ENCODE assay signal across 17 mouse cellular contexts in the genomic region with DNA sequence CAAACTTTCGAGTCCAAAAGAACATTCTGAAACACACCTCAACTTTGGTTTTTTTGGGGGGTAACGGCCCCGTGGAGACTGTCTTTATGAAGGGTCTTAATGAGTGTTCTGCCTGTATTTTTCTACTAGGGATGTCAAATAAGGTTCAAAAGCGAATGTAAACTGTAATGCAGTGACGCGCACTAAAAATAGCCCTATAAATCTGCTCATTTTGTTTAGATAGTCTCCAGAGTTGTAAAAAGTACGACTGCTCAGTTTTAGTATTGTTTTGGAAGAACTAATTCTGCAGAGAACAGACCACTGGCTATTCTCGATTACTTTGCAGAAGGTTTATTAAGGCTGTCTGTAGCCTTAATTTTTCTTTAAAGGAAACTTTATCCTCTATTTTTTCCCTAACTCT.
DNase-seq lines count a peak whose midpoint lies in the region; ATAC-seq lines count a peak whose summit lies in the region.
"Had no signal": no experiment of that assay in that cellular context is flagged by ENCODE, and none has a peak within 500 bp of the region (broad histone marks: within the 10 kb centered on the region; RNA-seq: fewer than 3 reads in every experiment).

No protein-coding gene starts in this region.

- H3K27me3 ChIP-seq in heart, embryonic 13.5 days (replicated peaks): no peaks in the 10 kb centered on the region
- no peaks in the 10 kb centered on the region for H3K27me3 ChIP-seq in lung, embryonic 16.5 days (ENCODE audit: control insufficient read depth, insufficient read depth, low read depth, low read length)
- H3K27me3 ChIP-seq in limb, embryonic 12.5 days: peaks cover 28% of the 10 kb centered on the region
- no peaks in the 10 kb centered on the region for H3K27me3 ChIP-seq in liver, embryonic 11.5 days (replicated peaks; ENCODE audit: control insufficient read depth, insufficient read depth, low read length)
- H3K27me3 ChIP-seq: embryonic facial prominence, embryonic 12.5 days had no signal

- no peaks in the 10 kb centered on the region for H3K36me3 ChIP-seq in heart, embryonic 13.5 days
- no peaks in the 10 kb centered on the region for H3K36me3 ChIP-seq in lung, embryonic 16.5 days (ENCODE audit: control insufficient read depth, insufficient read depth, low read length)
- no peaks in the 10 kb centered on the region for H3K36me3 ChIP-seq in limb, embryonic 12.5 days
- no peaks in the 10 kb centered on the region for H3K36me3 ChIP-seq in liver, embryonic 11.5 days (ENCODE audit: control insufficient read depth, insufficient read depth, low read length)
- H3K36me3 ChIP-seq: embryonic facial prominence, embryonic 12.5 days; hindbrain, embryonic 10.5 days; midbrain, embryonic 10.5 days; neural tube, embryonic 15.5 days had no signal

- DNase-seq in heart, adult 9 months (ENCODE audit: low spot score in 2 of 2): no peak
- DNase-seq in lung, postnatal 4 days: no peak
- DNase-seq in yolk sac, embryonic 10.5 days (ENCODE audit: low spot score): no peak
- no peak for DNase-seq in liver, embryonic 11.5 days (ENCODE audit: low spot score)
- DNase-seq: cerebellum, postnatal 25 days; gastrocnemius, postnatal 10 days; heart, adult 2 months; lung, adult 18-20 months; thymus, postnatal 4 days had no signal

- H3K4me3 ChIP-seq in heart, embryonic 13.5 days: no peak overlapping the region
- H3K4me3 ChIP-seq in lung, embryonic 16.5 days (ENCODE audit: low read length): no peak overlapping the region
- H3K4me3 ChIP-seq in limb, embryonic 12.5 days (replicated peaks): no peak overlapping the region
- H3K4me3 ChIP-seq in liver, embryonic 11.5 days (ENCODE audit: low read depth, low read length): no peak overlapping the region
- H3K4me3 ChIP-seq: embryonic facial prominence, embryonic 12.5 days; heart, adult 2 months; hindbrain, embryonic 10.5 days; layer of hippocampus, adult 2 months; midbrain, embryonic 10.5 days; neural tube, embryonic 15.5 days had no signal

- H3K4me1 ChIP-seq in heart, embryonic 13.5 days: peaks cover 28% of the 10 kb centered on the region
- 0 out of 2 replicates have a peak, but pooled peaks cover 4% of the 10 kb centered on the region for H3K4me1 ChIP-seq in lung, embryonic 16.5 days (replicated peaks; ENCODE audit: control insufficient read depth, insufficient read depth, low read length)
- peaks cover 24% of the 10 kb centered on the region for H3K4me1 ChIP-seq in limb, embryonic 12.5 days (replicated peaks)
- no peaks in the 10 kb centered on the region for H3K4me1 ChIP-seq in liver, embryonic 11.5 days (replicated peaks; ENCODE audit: control insufficient read depth, insufficient read depth, low read length)

- no peak for ATAC-seq in heart, embryonic 13.5 days (ENCODE audit: extremely low read depth, insufficient number of reproducible peaks, low FRiP score, low TSS enrichment)
- no peak for ATAC-seq in lung, embryonic 16.5 days (ENCODE audit: low read depth)
- ATAC-seq in limb, embryonic 12.5 days (ENCODE audit: insufficient number of reproducible peaks, insufficient read depth, low FRiP score, low TSS enrichment, low read depth): no peak
- no peak for ATAC-seq in liver, embryonic 11.5 days (replicated peaks; ENCODE audit: low FRiP score)

- H3K27ac ChIP-seq in heart, embryonic 13.5 days (replicated peaks): peak overlapping the region; percentile 61; the same call in 1 of the 2 replicates
- H3K27ac ChIP-seq in lung, embryonic 16.5 days (ENCODE audit: low read length): peak overlapping the region; percentile 21; the same call in 1 of the 2 replicates
- H3K27ac ChIP-seq in limb, embryonic 12.5 days: no peak overlapping the region
- H3K27ac ChIP-seq in liver, embryonic 11.5 days (ENCODE audit: low read depth, low read length): no peak overlapping the region
- H3K27ac ChIP-seq: heart, adult 2 months; layer of hippocampus, adult 2 months; midbrain, embryonic 10.5 days; neural tube, embryonic 15.5 days had no signal

- 63% methylated on average over 8 of the region's 8 CpGs for WGBS in heart, embryonic 13.5 days
- 43% methylated on average over 8 of the region's 8 CpGs for WGBS in lung, embryonic 16.5 days
- 22% methylated on average over 8 of the region's 8 CpGs for WGBS in limb, embryonic 12.5 days
- WGBS in liver, embryonic 11.5 days: 63% methylated on average over 8 of the region's 8 CpGs

- no peaks in the 10 kb centered on the region for H3K9me3 ChIP-seq in heart, embryonic 13.5 days
- no peaks in the 10 kb centered on the region for H3K9me3 ChIP-seq in lung, embryonic 16.5 days (ENCODE audit: control insufficient read depth, low read length)
- no peaks in the 10 kb centered on the region for H3K9me3 ChIP-seq in limb, embryonic 12.5 days
- H3K9me3 ChIP-seq in liver, embryonic 11.5 days (ENCODE audit: control insufficient read depth, low read length): no peaks in the 10 kb centered on the region
- H3K9me3 ChIP-seq: embryonic facial prominence, embryonic 12.5 days; hindbrain, embryonic 10.5 days; midbrain, embryonic 10.5 days; neural tube, embryonic 15.5 days had no signal

- peak overlapping the region; percentile 26; the same call in 1 of the 2 replicates for H3K4me2 ChIP-seq in heart, embryonic 13.5 days
- H3K4me2 ChIP-seq in lung, embryonic 16.5 days (ENCODE audit: low read depth, low read length): peak overlapping the region; percentile 38
- H3K4me2 ChIP-seq in limb, embryonic 12.5 days: peak overlapping the region; percentile 32; the same call in 1 of the 2 replicates
- H3K4me2 ChIP-seq in liver, embryonic 11.5 days: no peak overlapping the region
- H3K4me2 ChIP-seq: neural tube, embryonic 15.5 days had no signal

- no peak overlapping the region for H3K9ac ChIP-seq in heart, embryonic 13.5 days
- no peak overlapping the region for H3K9ac ChIP-seq in lung, embryonic 16.5 days (ENCODE audit: low read length)
- H3K9ac ChIP-seq in limb, embryonic 12.5 days (replicated peaks): no peak overlapping the region
- no peak overlapping the region for H3K9ac ChIP-seq in liver, embryonic 11.5 days (ENCODE audit: low read depth, low read length)
- H3K9ac ChIP-seq: embryonic facial prominence, embryonic 12.5 days; neural tube, embryonic 15.5 days had no signal

Comparison
In these comparisons a context has a peak if more than half of its experiments do, and no peak if none do; other contexts are left out.
1. H3K27ac ChIP-seq: peak in heart, embryonic 13.5 days (single experiment) and lung, embryonic 16.5 days (single experiment); none in limb, embryonic 12.5 days (single experiment) and liver, embryonic 11.5 days (single experiment).